Mouse (Mus musculus) olfactory bulb, adult 2 months (tissue): ENCODE data around the gene Dhrs7c. TPM values are rescaled to one million over a fixed set of nuclear protein-coding genes. Genes with fewer than 3 reads are reported as not detected.

Experiments used
- H3K27ac ChIP-seq: fragments of 200-500 bp; 2 replicates; pipeline ENCODE4 v1.5.1; 2012; ENCODE audit warnings: low read depth, low read length; ENCODE audit not compliant: insufficient read depth
- H3K4me1 ChIP-seq: fragments of 200-500 bp; 2 replicates; pipeline ENCODE4 v1.6.1; 2012; ENCODE audit warnings: low read length; ENCODE audit not compliant: control insufficient read depth, insufficient read depth
- H3K4me3 ChIP-seq: fragments of 200-500 bp; 2 replicates; pipeline ENCODE4 v1.5.1; 2012; ENCODE audit warnings: mild to moderate bottlenecking, low read depth, low read length, moderate library complexity; ENCODE audit not compliant: insufficient read depth
- CTCF ChIP-seq: fragments of 200-500 bp; IDR thresholded peaks from 2 replicates; pipeline ENCODE4 v1.5.1; 2012; ENCODE audit warnings: low read depth, mild to moderate bottlenecking, low read length, moderate library complexity; ENCODE audit not compliant: insufficient read depth
- POLR2A ChIP-seq: fragments of 200-500 bp; IDR thresholded peaks from 2 replicates; pipeline ENCODE4 v1.6.1; 2012; ENCODE audit warnings: mild to moderate bottlenecking, low read depth, low read length, moderate library complexity; ENCODE audit not compliant: insufficient read depth
- WGBS: fragments of 180-500 bp; shearing (Covaris S2); methylation state at CpG from one replicate; pipeline ENCODE4 v1.1.7; 2018; 5-methylcytosine and 5-hydroxymethylcytosine counted together
- polyA plus RNA-seq: library from polyadenylated mRNA; stranded (reverse); fragments of >200 nt; gene quantifications from 2 replicates; pipeline ENCODE4 v1.2.4, GENCODE M21; 2012; ENCODE audit warnings: low replicate concordance; ENCODE audit not compliant: missing spikeins, insufficient read depth, insufficient read length

The Dhrs7c gene
- polyA plus RNA-seq, 1 experiment, result not detected

- H3K4me1 ChIP-seq, result no peaks in the 10 kb centered on the region
- no peak for TF ChIP-seq POLR2A
- no peak for TF ChIP-seq CTCF
- 74% methylated on average over 5 of the region's 5 CpGs for WGBS
- no peak overlapping the region for H3K27ac ChIP-seq
- H3K4me3 ChIP-seq, result no peak overlapping the region
Measured at GRCm38 (mm10) chr11:67831820-67832219, 33.8 kb downstream of the Dhrs7c start.

DNA sequence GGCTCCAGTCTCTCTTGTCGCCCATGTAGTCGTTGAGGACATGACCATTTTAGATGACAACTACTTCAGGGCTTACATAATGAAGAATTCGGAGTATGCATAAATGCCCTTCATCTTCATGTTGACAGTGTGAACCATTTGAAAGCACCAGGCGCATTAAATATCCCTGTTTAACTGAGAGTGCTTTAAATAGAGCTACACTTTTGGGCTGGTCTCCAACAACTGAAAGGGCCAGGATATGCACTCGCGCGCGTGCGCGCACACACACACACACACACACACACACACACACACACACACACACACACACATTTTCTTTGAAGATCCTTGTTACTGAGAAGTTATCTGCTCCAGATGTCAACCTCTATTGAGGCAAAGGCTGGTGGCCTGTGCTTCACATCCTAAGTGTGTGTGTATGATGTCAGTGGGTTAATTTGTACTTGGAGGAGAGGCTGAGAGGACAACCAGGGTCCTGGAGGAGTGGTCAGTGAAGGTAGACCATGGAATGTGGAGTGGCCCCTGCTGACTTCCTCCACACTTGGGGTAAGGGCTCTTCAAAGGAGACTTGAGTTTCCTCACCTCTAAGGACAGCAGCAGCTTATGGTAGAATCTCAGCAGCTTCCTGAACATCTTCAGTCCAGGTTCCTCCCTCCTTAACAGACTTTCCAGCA is 37.6 kb downstream of the Dhrs7c start:
- no peak overlapping the region for H3K4me3 ChIP-seq
- no peaks in the 10 kb centered on the region for H3K4me1 ChIP-seq
- 89% methylated on average over 10 of the region's 10 CpGs for WGBS
- no peak for TF ChIP-seq CTCF
- no peak for TF ChIP-seq POLR2A
- H3K27ac ChIP-seq, result no peak overlapping the region

- H3K27ac ChIP-seq, result no peak overlapping the region
- no peaks in the 10 kb centered on the region for H3K4me1 ChIP-seq
- TF ChIP-seq POLR2A, result no peak
- no peak for TF ChIP-seq CTCF
- 81% methylated on average over 1 of the region's 1 CpGs for WGBS
- no peak overlapping the region for H3K4me3 ChIP-seq
Measured at GRCm38 (mm10) chr11:67839810-67840209, 41.8 kb downstream of the Dhrs7c start.

GRCm38 (mm10) chr11:67845193-67845592 is 47.2 kb downstream of the Dhrs7c start:
- no peak overlapping the region for H3K4me3 ChIP-seq
- 58% methylated on average over 4 of the region's 4 CpGs for WGBS
- TF ChIP-seq CTCF, result no peak
- no peak for TF ChIP-seq POLR2A
- H3K27ac ChIP-seq, result no peak overlapping the region
- no peaks in the 10 kb centered on the region for H3K4me1 ChIP-seq

DNA sequence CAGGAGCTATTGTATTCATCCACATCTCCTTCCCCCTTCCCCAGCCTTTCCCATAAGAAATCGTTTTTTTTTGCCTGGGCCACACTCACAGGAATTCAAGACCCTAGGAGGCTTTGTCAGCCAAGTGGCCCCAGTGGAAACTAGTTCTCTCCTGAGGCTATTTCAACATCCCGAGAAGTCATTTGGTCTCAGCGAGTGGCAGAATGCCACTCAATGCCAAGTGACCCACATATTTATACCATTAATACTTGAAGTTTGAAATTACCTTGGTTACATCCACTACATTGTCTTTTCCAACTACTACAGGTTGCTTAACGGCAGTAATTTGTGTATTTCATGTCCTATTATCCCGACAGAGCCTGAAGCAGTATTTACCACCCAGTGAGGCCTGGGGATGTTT is 53.8 kb downstream of the Dhrs7c start:
- Histone ChIP-seq H3K27ac (no peak overlapping the region), H3K4me3 (no peak overlapping the region), H3K4me1 (no peaks in the 10 kb centered on the region)
- 70% methylated on average over 5 of the region's 5 CpGs for WGBS
- TF ChIP-seq CTCF (no peak), POLR2A (no peak)

DNA sequence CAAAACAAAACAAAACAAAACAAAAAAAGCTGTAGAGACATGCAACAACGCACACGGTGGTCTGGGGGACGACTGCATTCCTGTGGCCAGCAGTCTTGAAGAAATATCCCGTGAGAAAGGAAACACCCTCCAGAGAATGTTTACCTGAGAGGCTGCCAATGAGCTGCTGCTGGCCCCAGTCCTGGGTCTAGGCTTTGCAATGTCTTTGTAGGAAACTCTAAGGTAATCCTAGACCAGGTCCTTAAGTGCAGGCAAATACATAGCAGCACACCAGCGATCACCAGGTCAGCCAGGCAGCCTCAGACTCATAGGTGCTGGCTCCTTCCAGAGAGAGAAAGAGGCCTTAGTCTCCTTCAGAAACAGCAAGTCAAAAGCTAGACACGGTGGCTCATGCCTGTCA is 56.0 kb downstream of the Dhrs7c start:
- 66% methylated on average over 6 of the region's 6 CpGs for WGBS
- H3K27ac ChIP-seq, result no peak overlapping the region
- no peak for TF ChIP-seq POLR2A
- TF ChIP-seq CTCF, result no peak

GRCm38 (mm10) chr11:67855035-67855434 is 57.0 kb downstream of the Dhrs7c start:
- WGBS, result 41% methylated on average over 2 of the region's 2 CpGs
- Histone ChIP-seq H3K27ac (no peak overlapping the region), H3K4me3 (no peak overlapping the region), H3K4me1 (no peaks in the 10 kb centered on the region)
- TF ChIP-seq POLR2A (no peak), CTCF (no peak)

More for the DNA sequence above, 56.0 kb downstream of the Dhrs7c start:
- H3K4me1 ChIP-seq, result no peaks in the 10 kb centered on the region
- no peak overlapping the region for H3K4me3 ChIP-seq

DNA sequence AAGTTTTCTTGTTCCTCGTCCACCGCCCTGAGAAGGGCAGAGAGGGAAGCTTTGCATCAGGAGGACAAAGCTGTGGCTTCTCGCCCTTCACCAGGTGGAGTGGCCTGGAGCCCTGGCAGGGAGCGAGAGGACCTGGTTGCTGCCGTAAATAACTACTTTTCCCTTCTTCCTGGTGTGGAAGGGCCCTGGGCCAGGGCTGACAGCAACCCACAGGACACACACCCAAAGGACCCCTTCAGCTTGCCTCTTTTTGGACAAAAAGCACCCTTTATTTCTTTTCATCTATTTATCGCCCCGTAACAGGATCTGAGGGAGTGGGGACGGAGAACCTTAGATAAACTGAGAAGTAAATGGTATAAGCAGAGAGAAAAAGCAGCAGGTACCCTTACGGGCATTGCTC is 60.5 kb downstream of the Dhrs7c start:
- H3K27ac ChIP-seq, result no peak overlapping the region
- 95% methylated on average over 9 of the region's 9 CpGs for WGBS
- no peak overlapping the region for H3K4me3 ChIP-seq
- no peaks in the 10 kb centered on the region for H3K4me1 ChIP-seq
- TF ChIP-seq POLR2A, result no peak
- no peak for TF ChIP-seq CTCF

GRCm38 (mm10) chr11:67860743-67861398 is 62.9 kb downstream of the Dhrs7c start:
- no peak overlapping the region for H3K27ac ChIP-seq
- 74% methylated on average over 7 of the region's 7 CpGs for WGBS
- no peaks in the 10 kb centered on the region for H3K4me1 ChIP-seq
- TF ChIP-seq CTCF (no peak), POLR2A (no peak)
- no peak overlapping the region for H3K4me3 ChIP-seq
